Mouse (Mus musculus): ENCODE measurements around the gene Itln1. TPM values are rescaled to one million over a fixed set of nuclear protein-coding genes. Genes with fewer than 3 reads are reported as not detected.

Itln1 gene
- polyA plus RNA-seq (2012), result not detected in 2 replicates

GRCm38 (mm10) chr1:171535194-171535593 lies at the start of gene Itln1:
Gene Itln1, minus strand, starts transcription at chr1:171535294.
- no peak for TF ChIP-seq GATA1 (IDR thresholded peaks at IDR 0.05; ENCODE audit: low read length)

DNA sequence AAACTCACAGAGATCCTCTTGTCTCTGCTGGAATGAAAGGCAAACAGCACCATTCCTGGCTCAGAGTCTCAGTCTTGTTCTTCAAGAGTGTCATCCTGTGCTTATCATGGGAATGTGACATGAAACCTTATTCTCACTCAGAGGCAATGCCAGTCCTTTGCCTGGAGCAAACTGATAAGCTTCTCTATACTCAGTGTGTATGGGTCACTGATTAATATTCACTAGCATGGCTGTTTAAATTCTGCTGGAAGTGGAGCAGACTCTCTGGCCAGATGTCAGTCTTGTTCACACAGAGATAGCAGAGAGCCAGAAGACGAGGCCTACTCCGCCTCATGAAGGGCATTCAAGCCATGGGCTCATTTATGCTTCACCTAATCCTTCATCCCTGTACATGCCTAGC lies 49.5 kb upstream of the Itln1 start:
- no peak for TF ChIP-seq GATA1 (IDR thresholded peaks at IDR 0.05; ENCODE audit: low read length)

DNA sequence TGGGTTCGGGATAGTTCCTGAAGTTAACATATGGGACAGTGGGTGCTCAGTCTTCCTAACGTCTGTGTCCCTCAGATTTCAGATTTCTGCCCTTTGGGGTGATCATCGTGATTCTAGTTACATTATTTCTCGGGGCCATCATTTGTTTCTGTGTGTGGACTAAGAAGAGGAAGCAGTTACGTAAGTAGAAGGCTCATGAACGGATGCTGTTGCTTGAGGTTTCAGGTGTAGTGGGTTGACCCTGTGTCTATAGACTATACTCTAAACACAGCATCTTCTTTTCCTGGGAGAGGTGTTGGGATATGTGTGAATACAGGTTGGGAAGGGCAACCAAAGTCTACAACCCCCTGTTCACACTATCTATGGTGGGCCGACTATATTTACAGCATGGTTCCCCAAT lies 42.1 kb upstream of the Itln1 start:
- no peak for TF ChIP-seq GATA1 (IDR thresholded peaks at IDR 0.05; ENCODE audit: low read length)

DNA sequence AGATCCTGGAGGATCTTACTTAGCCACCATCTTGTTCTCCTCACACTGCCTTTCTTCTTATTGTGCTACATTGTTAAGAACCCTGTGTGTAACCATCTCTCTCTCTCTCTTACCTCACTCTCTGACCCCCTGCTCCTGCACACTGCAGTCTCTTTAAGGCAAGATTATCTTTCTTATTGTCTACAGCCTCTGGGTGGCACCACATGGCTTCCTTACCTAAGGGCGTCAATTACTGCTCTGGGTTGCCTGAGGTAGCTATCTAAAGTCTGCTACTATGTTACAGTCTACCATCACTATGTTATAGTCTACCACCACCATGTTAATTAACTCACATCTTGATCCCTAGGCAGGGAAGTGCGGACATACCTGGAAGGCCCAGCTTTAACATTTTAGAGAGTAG lies 33.3 kb upstream of the Itln1 start:
- TF ChIP-seq GATA1 (IDR thresholded peaks at IDR 0.05; ENCODE audit: low read length), result no peak

GRCm38 (mm10) chr1:171566777-171567176 lies 31.7 kb upstream of the Itln1 start:
- no peak for TF ChIP-seq GATA1 (IDR thresholded peaks at IDR 0.05; ENCODE audit: low read length)

GRCm38 (mm10) chr1:171565888-171566287 lies 30.8 kb upstream of the Itln1 start:
- no peak for TF ChIP-seq GATA1 (IDR thresholded peaks at IDR 0.05; ENCODE audit: low read length)

DNA sequence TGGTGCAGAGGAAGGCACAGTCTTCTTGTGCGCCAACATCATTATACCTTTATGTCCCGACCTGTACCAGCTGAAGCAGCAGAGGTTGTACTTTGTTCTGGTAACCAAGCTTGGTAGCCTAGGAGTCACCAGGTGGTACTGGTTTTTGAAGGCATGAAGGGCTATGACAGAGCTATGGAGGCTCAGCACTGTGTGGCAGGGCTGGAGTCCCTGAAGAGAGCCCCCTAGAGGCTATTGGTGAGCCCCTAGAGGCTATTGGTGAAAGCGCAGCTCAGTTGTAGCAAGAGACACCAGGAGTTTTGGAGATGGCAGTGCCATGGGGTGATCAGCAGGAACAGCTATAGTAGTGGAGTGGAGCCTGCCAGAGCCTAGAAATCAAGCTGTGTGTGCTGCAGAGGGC lies 29.2 kb upstream of the Itln1 start:
- TF ChIP-seq GATA1 (IDR thresholded peaks at IDR 0.05; ENCODE audit: low read length), result no peak

DNA sequence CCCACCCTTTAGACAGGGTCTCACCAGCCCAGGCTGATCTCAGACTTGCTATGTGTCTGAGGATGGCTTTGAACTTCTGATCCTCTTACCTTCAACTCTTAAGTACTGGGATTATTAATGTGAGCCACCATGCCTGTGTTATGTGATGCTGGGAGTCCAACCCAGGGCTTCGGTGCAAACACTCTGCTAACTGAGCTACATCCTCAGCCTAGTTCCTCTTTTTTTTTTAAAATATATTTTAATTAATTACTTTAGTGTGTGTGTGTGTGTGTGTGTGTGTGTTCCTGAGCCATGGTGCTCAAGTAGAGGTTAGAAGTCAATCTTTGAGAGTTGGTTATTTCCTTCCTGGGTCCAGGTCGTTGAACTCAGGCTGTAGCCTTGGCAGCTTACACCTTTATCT lies 27.9 kb upstream of the Itln1 start:
- no peak for TF ChIP-seq GATA1 (IDR thresholded peaks at IDR 0.05; ENCODE audit: low read length)

GRCm38 (mm10) chr1:171561639-171562225 lies 26.6 kb upstream of the Itln1 start:
- TF ChIP-seq GATA1 (IDR thresholded peaks at IDR 0.05; ENCODE audit: low read length), result no peak

GRCm38 (mm10) chr1:171561200-171561599 lies 26.1 kb upstream of the Itln1 start:
- no peak for TF ChIP-seq GATA1 (IDR thresholded peaks at IDR 0.05; ENCODE audit: low read length)

DNA sequence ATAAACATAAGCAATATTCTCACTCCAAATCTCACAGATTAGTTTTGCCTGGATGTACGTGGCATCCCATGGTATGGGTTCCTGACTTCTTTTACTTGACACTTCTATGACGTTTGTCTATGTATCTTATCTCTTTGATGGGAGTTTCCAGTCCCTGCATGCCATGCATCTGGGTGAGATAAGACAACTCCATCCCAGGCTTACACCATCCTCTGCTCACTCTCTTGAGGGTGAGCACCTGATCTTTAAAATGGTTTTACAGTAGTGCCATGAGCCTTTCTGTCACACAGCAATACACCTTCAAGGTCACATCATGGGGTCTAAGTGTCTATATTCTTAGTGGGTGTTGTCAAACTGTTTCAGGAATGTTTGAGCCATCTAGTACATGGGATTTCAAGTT lies 25.2 kb upstream of the Itln1 start:
- TF ChIP-seq GATA1 (IDR thresholded peaks at IDR 0.05; ENCODE audit: low read length), result no peak

DNA sequence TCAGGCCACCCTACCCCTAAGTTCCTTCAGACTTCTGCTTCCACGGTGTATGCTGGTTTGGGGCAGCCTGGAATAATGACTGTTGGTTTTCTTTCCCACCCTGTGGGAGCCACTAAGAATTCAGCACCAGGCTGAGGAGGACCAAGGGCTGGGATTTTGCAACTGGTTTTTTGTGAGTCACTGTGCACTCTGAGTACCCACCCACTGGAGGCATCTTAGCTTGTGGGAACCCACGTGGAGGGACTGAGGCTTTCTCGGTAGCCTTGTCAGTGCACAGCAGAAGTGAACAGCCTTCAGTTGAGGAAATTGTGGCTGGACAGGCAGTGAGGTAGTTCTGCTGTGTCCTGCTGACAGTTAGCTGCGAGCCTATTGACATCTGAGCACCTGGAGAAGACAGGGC lies 23.8 kb upstream of the Itln1 start, which contains the start of gene Cd244a:
Gene Cd244a (plus strand): TSS at position 296 of the 400 bp plus-strand sequence.
- TF ChIP-seq GATA1 (IDR thresholded peaks at IDR 0.05; ENCODE audit: low read length), result no peak

GRCm38 (mm10) chr1:171558407-171558806 lies 23.3 kb upstream of the Itln1 start:
- TF ChIP-seq GATA1 (IDR thresholded peaks at IDR 0.05; ENCODE audit: low read length), result no peak

DNA sequence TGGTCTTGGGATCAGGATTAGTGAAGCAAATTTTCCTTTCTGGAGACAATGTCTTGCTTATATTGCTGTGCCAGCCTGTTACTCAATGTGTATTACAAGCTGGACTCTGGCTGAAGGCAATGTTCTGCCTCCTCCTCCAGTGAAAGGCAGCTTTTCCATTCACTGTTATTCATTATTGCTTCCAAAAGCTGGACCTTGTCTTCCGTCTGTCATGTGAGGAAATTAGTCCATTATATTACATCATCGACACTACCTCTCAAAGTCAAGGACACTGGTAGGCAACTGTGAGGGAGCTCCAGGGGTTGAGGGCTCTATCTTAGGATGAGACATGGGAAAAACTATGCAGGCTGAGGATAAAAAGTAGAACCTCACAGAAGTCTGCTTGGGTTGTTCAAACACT lies 21.3 kb upstream of the Itln1 start:
- TF ChIP-seq GATA1 (IDR thresholded peaks at IDR 0.05; ENCODE audit: low read length), result no peak

- TF ChIP-seq GATA1 (IDR thresholded peaks at IDR 0.05; ENCODE audit: low read length), result no peak
These were observed 18.6 kb upstream of the Itln1 start for GRCm38 (mm10) chr1:171553359-171554341.

DNA sequence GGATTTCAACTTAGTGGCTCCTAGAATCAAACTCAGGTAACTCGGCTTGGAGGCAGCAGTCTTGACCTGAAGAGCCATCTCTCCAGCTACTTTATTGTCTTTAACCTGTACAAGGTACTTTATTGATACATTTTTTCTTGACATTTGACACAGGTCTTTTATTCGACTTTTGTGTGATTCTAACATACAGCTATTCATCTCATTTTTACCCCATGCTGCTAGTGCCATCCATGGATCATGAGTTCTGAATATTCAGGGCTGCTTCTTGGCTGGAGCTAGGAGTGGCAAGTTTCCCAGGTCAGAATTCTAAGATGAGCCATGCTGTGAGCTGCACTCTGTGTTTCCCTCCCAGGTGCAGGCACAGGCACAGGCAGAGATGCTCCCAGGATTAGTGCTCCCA lies 17.1 kb upstream of the Itln1 start:
- TF ChIP-seq GATA1 (IDR thresholded peaks at IDR 0.05; ENCODE audit: low read length), result no peak

- no peak for TF ChIP-seq GATA1 (IDR thresholded peaks at IDR 0.05; ENCODE audit: low read length)
These were observed 16.2 kb upstream of the Itln1 start for GRCm38 (mm10) chr1:171551326-171551725.
